Mouse (Mus musculus) lung, embryonic 15.5 days (tissue): ENCODE data around the gene Dixdc1. TPM values are rescaled to one million over a fixed set of nuclear protein-coding genes. Genes with fewer than 3 reads are reported as not detected.
A peak's percentile ranks its signal among the peaks of the same experiment; 100 is the strongest.

ENCODE experiments used
- ATAC-seq: fragments of 200-750 bp; cut with Nextera tagmentation; 2 replicates; pipeline ENCODE4 v1.8.0; 2017; ENCODE audit warnings: moderate number of reproducible peaks, borderline replicate concordance; ENCODE audit not compliant: low FRiP score, low TSS enrichment; ENCODE audit errors: extremely low read depth
- H3K27ac ChIP-seq: fragments of 300-500 bp; sonication (generic); 2 replicates; pipeline ENCODE4 v1.5.1; 2015; ENCODE audit warnings: moderate library complexity, mild to moderate bottlenecking, inconsistent platforms
- H3K27me3 ChIP-seq: fragments of 300-500 bp; sonication (generic); 2 replicates; pipeline ENCODE4 v1.6.1; 2015; ENCODE audit warnings: inconsistent platforms
- H3K36me3 ChIP-seq: fragments of 300-500 bp; sonication (generic); 2 replicates; pipeline ENCODE4 v1.6.1; 2015; ENCODE audit warnings: inconsistent platforms
- H3K4me1 ChIP-seq: fragments of 300-500 bp; sonication (generic); 2 replicates; pipeline ENCODE4 v1.6.1; 2015; ENCODE audit warnings: inconsistent platforms
- H3K4me2 ChIP-seq: fragments of 300-500 bp; sonication (generic); 2 replicates; pipeline ENCODE4 v1.6.1; 2015; ENCODE audit warnings: inconsistent platforms, mild to moderate bottlenecking, moderate library complexity
- H3K4me3 ChIP-seq: fragments of 300-500 bp; sonication (generic); 2 replicates; pipeline ENCODE4 v1.5.1; 2015; ENCODE audit warnings: mild to moderate bottlenecking, inconsistent platforms
- H3K9ac ChIP-seq: fragments of 300-500 bp; sonication (generic); 2 replicates; pipeline ENCODE4 v1.6.1; 2015; ENCODE audit warnings: inconsistent platforms
- H3K9me3 ChIP-seq: fragments of 300-500 bp; sonication (generic); 2 replicates; pipeline ENCODE4 v1.6.1; 2016; ENCODE audit warnings: inconsistent platforms
- WGBS: fragments of 180-500 bp; shearing (Covaris S2); methylation state at CpG from one replicate; pipeline ENCODE4 v1.1.7; 2015; 5-methylcytosine and 5-hydroxymethylcytosine counted together
- polyA plus RNA-seq: library from polyadenylated mRNA; unstranded; fragments of >200 nt; fragmentation: Nextera tagmentation; extraction: Ambion mirVana; gene quantifications from 2 replicates; pipeline ENCODE4 v1.2.1, GENCODE M21; 2015

Dixdc1 gene
- polyA plus RNA-seq, 1 experiment from 2014 or later, result 7.8 TPM

GRCm38 (mm10) chr9:50693631-50694030 is 45.7 kb downstream of the Dixdc1 start:
- Histone ChIP-seq H3K9ac (no peak overlapping the region), H3K27ac (no peak overlapping the region), H3K9me3 (no peaks in the 10 kb centered on the region), H3K4me3 (no peak overlapping the region), H3K36me3 (no peaks in the 10 kb centered on the region), H3K4me2 (no peak overlapping the region), H3K27me3 (peaks cover 15% of the 10 kb centered on the region), H3K4me1 (peaks cover 20% of the 10 kb centered on the region)
- ATAC-seq, result no peak
- WGBS, result 23% methylated on average over 10 of the region's 10 CpGs

GRCm38 (mm10) chr9:50692626-50693580 is 46.4 kb downstream of the Dixdc1 start:
- no peak overlapping the region for H3K4me2 ChIP-seq
- H3K27ac ChIP-seq, result 0 out of 2 replicates have a peak overlapping the region, but pooled peaks have one; percentile 11
- no peak overlapping the region for H3K4me3 ChIP-seq
- no peaks in the 10 kb centered on the region for H3K9me3 ChIP-seq
- H3K4me1 ChIP-seq, result peaks cover 14% of the 10 kb centered on the region
- no peak overlapping the region for H3K9ac ChIP-seq
- H3K36me3 ChIP-seq, result no peaks in the 10 kb centered on the region
- no peak for ATAC-seq
- 0 out of 2 replicates have a peak, but pooled peaks cover 10% of the 10 kb centered on the region for H3K27me3 ChIP-seq
- 30% methylated on average over 13 of the region's 13 CpGs for WGBS

DNA sequence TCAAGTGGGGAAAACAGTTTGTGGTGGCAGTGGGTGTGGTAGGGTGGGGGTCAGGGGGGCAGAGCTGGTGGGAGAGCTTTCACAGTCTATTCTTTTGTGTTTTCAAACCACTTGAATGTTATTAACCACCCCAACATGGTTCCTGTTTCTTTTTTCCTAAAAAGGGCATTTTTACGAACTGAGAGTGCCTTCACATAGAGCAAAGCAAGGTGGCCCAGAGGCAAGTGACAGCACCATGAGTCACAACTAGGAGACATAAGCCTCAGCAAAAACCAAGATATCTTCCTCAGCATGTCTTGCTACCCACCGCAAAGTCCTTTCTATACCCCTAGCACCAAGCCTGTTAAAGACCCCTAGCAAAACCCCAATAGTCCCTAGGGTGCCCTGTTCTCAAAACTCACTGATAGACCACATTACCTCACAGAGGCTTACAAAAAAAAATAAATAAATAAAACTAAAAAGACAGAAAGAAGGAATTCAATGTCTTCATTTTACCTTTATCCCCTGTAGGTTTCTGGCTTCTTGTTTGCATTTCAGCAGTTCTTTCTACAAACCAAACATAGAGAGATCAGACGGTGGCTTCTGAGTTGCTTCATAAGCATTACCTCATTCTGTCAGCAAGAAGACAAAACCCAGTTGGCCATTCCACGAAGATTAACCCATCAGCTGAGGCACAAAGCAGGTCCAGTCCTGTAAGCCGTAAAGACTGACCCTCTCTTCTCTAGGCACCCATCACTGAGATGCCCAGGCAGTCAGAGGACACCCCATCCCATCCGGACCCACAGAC is 52.3 kb downstream of the Dixdc1 start:
- H3K9me3 ChIP-seq, result no peaks in the 10 kb centered on the region
- H3K4me2 ChIP-seq, result no peak overlapping the region
- no peak for ATAC-seq
- H3K36me3 ChIP-seq, result 0 out of 2 replicates have a peak, but pooled peaks cover 2% of the 10 kb centered on the region
- no peak overlapping the region for H3K27ac ChIP-seq
- H3K4me1 ChIP-seq, result no peaks in the 10 kb centered on the region
- no peaks in the 10 kb centered on the region for H3K27me3 ChIP-seq
- no peak overlapping the region for H3K9ac ChIP-seq
- H3K4me3 ChIP-seq, result no peak overlapping the region
- 71% methylated on average over 6 of the region's 6 CpGs for WGBS

DNA sequence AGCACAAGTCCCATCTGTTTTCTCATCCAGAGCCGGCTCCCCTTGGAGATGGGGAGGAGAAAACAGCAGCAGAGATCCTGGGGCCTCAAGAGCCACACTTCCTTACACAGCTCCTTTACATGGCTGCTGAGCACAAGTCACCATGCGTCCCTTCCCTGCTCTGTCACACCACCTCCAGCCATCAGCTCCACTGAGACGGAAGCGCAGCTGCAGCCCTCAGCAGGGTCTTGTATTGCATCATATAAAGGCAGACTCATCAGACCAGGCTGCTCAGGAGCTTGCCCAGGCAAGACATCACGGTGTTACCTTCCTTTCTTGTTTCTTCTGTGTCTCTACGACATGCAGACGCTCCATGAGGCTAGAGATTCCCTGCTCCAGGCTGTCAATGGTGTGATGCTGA is 57.6 kb downstream of the Dixdc1 start:
- Histone ChIP-seq H3K4me3 (no peak overlapping the region), H3K27ac (no peak overlapping the region), H3K4me1 (no peaks in the 10 kb centered on the region), H3K4me2 (no peak overlapping the region), H3K27me3 (no peaks in the 10 kb centered on the region), H3K36me3 (0 out of 2 replicates have a peak, but pooled peaks cover 5% of the 10 kb centered on the region), H3K9ac (no peak overlapping the region), H3K9me3 (no peaks in the 10 kb centered on the region)
- no peak for ATAC-seq
- WGBS, result 66% methylated on average over 7 of the region's 7 CpGs

- H3K9me3 ChIP-seq, result no peaks in the 10 kb centered on the region
- H3K4me2 ChIP-seq, result no peak overlapping the region
- H3K27me3 ChIP-seq, result no peaks in the 10 kb centered on the region
- H3K4me3 ChIP-seq, result no peak overlapping the region
- H3K36me3 ChIP-seq, result 0 out of 2 replicates have a peak, but pooled peaks cover 5% of the 10 kb centered on the region
- H3K27ac ChIP-seq, result no peak overlapping the region
- H3K9ac ChIP-seq, result no peak overlapping the region
- H3K4me1 ChIP-seq, result no peaks in the 10 kb centered on the region
- WGBS, result 84% methylated on average over 1 of the region's 1 CpGs
- no peak for ATAC-seq
These were observed 59.9 kb downstream of the Dixdc1 start for GRCm38 (mm10) chr9:50679406-50679805.

- H3K27ac ChIP-seq, result no peak overlapping the region
These were observed 64.5 kb downstream of the Dixdc1 start for GRCm38 (mm10) chr9:50674771-50675170.

GRCm38 (mm10) chr9:50670690-50671089 is 68.6 kb downstream of the Dixdc1 start:
- Histone ChIP-seq H3K4me3 (no peak overlapping the region), H3K27ac (no peak overlapping the region), H3K36me3 (no peaks in the 10 kb centered on the region), H3K27me3 (no peaks in the 10 kb centered on the region), H3K9me3 (no peaks in the 10 kb centered on the region), H3K4me1 (no peaks in the 10 kb centered on the region), H3K4me2 (no peak overlapping the region), H3K9ac (no peak overlapping the region)
- WGBS, result 27% methylated on average over 5 of the region's 5 CpGs
- no peak for ATAC-seq

More at GRCm38 (mm10) chr9:50674771-50675170, 64.5 kb downstream of the Dixdc1 start:
- ATAC-seq, result no peak
- Histone ChIP-seq H3K4me2 (no peak overlapping the region), H3K9ac (no peak overlapping the region), H3K9me3 (no peaks in the 10 kb centered on the region), H3K36me3 (no peaks in the 10 kb centered on the region), H3K4me1 (no peaks in the 10 kb centered on the region), H3K27me3 (no peaks in the 10 kb centered on the region), H3K4me3 (no peak overlapping the region)
- 16% methylated on average over 1 of the region's 1 CpGs for WGBS

GRCm38 (mm10) chr9:50667579-50668498 is 71.5 kb downstream of the Dixdc1 start:
- Histone ChIP-seq H3K4me1 (no peaks in the 10 kb centered on the region), H3K4me3 (no peak overlapping the region), H3K4me2 (no peak overlapping the region), H3K9me3 (no peaks in the 10 kb centered on the region), H3K36me3 (no peaks in the 10 kb centered on the region), H3K27ac (no peak overlapping the region), H3K9ac (no peak overlapping the region), H3K27me3 (no peaks in the 10 kb centered on the region)
- 68% methylated on average over 8 of the region's 8 CpGs for WGBS
- ATAC-seq, result no peak

GRCm38 (mm10) chr9:50666442-50666841 is 72.9 kb downstream of the Dixdc1 start:
- no peaks in the 10 kb centered on the region for H3K36me3 ChIP-seq
- H3K4me2 ChIP-seq, result no peak overlapping the region
- no peaks in the 10 kb centered on the region for H3K27me3 ChIP-seq
- no peak overlapping the region for H3K9ac ChIP-seq
- H3K4me1 ChIP-seq, result no peaks in the 10 kb centered on the region
- 76% methylated on average over 6 of the region's 6 CpGs for WGBS
- no peak for ATAC-seq
- no peak overlapping the region for H3K4me3 ChIP-seq
- no peaks in the 10 kb centered on the region for H3K9me3 ChIP-seq
- H3K27ac ChIP-seq, result no peak overlapping the region

GRCm38 (mm10) chr9:50664826-50665225 is 74.5 kb downstream of the Dixdc1 start:
- 84% methylated on average over 5 of the region's 5 CpGs for WGBS
- Histone ChIP-seq H3K4me1 (peaks cover 3% of the 10 kb centered on the region), H3K9ac (no peak overlapping the region), H3K36me3 (no peaks in the 10 kb centered on the region), H3K9me3 (no peaks in the 10 kb centered on the region), H3K27me3 (no peaks in the 10 kb centered on the region), H3K27ac (no peak overlapping the region), H3K4me3 (no peak overlapping the region), H3K4me2 (no peak overlapping the region)
- no peak for ATAC-seq

DNA sequence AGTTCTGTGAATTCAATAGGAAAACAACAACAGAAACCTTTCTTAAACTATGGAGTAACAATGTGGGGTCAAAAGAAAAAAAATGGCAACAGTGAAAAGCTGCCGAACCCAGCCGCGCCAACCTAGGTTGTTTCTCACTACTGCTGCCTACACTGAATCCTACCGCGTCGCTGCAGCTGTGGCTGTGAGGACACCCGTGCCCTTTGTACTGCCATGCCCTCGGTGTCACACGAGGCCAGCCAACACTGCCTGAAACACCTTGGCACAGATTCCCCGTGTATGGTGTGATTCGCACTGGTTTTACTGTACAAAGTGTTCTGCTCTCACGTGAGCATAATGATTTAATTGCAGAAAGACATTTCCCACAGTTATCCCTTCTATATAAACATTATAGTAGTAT is 78.9 kb downstream of the Dixdc1 start:
- Histone ChIP-seq H3K4me1 (peaks cover 13% of the 10 kb centered on the region), H3K27ac (no peak overlapping the region)
- WGBS, result 15% methylated on average over 12 of the region's 12 CpGs

More for the DNA sequence above, 78.9 kb downstream of the Dixdc1 start:
- Histone ChIP-seq H3K27me3 (no peaks in the 10 kb centered on the region), H3K4me2 (peak overlapping the region; percentile 67), H3K36me3 (peaks cover 5% of the 10 kb centered on the region), H3K9me3 (no peaks in the 10 kb centered on the region), H3K9ac (peak overlapping the region; percentile 72; the same call in 1 of the 2 replicates), H3K4me3 (peak overlapping the region; percentile 69)
- ATAC-seq, result no peak
